ENCODE assay signal across 15 mouse cellular contexts in the genomic region with DNA sequence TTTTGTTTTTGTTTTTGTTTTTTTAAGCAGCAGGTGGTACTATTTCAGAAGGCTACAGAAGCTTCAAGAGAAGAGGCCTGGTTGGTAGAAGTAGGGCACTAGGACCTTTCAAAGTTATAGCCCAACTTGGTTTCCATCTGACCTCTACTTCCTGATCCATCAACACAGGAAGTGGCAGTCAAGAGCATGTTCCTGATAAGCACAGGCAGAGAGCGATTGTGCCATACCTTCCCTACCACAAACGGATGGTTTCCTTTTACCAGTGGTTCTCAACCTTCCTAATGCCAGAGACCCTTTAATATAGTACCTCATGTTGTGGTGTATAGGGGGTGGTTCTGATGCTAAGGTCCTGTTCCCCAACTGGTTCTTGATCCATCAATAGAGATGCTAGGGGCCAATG. TPM values are rescaled to one million over a fixed set of nuclear protein-coding genes. Genes with fewer than 3 reads are reported as not detected.
DNase-seq lines count a peak whose midpoint lies in the region; ATAC-seq lines count a peak whose summit lies in the region.
"Had no signal": no experiment of that assay in that cellular context is flagged by ENCODE, and none has a peak within 500 bp of the region (broad histone marks: within the 10 kb centered on the region; RNA-seq: fewer than 3 reads in every experiment).

No protein-coding gene starts in this region.

- no peak overlapping the region for H3K9ac ChIP-seq in heart, embryonic 14.5 days (ENCODE audit: low read length)
- no peak overlapping the region for H3K9ac ChIP-seq in liver, embryonic 12.5 days
- H3K9ac ChIP-seq: embryonic facial prominence, embryonic 12.5 days; forebrain, embryonic 15.5 days; hindbrain, embryonic 12.5 days; lung, embryonic 15.5 days; neural tube, embryonic 12.5 days had no signal

- DNase-seq in heart, adult 8-10 months (ENCODE audit: low spot score) = no peak
- DNase-seq in MEL-GATA-1-ER (ENCODE audit: extremely low read depth, low read depth) = peak; percentile 91
- DNase-seq in ovary, postnatal 36 days (ENCODE audit: low spot score) = no peak
- DNase-seq in midbrain, embryonic 10.5 days (ENCODE audit: low spot score) = no peak
- no peak for DNase-seq in ovary, postnatal 10 days (ENCODE audit: low spot score)
- DNase-seq: cerebellum, adult 11 months; right cerebral cortex, postnatal 25 days had no signal

- peak overlapping the region; percentile 2 to 34; a peak in 1 of 4 replicates for H3K27ac ChIP-seq in heart, embryonic 14.5 days (replicated peaks in 1 of 2; ENCODE audit: control insufficient read depth in 1 of 2, insufficient read depth in 1 of 2, low read depth in 2 of 2, low read length in 2 of 2)
- H3K27ac ChIP-seq in liver, embryonic 12.5 days = peak overlapping the region; percentile 69
- H3K27ac ChIP-seq in midbrain, embryonic 10.5 days (replicated peaks) = no peak overlapping the region
- H3K27ac ChIP-seq: embryonic facial prominence, embryonic 12.5 days; forebrain, embryonic 15.5 days; hindbrain, embryonic 12.5 days; lung, embryonic 15.5 days; neural tube, embryonic 12.5 days had no signal

- peaks cover 3 to 24% of the 10 kb centered on the region in 2 experiments; a peak in 3 of 4 replicates for H3K4me1 ChIP-seq in heart, embryonic 14.5 days (ENCODE audit: control insufficient read depth in 2 of 2, insufficient read depth in 2 of 2, low read length in 2 of 2)
- peaks cover 92% of the 10 kb centered on the region for H3K4me1 ChIP-seq in liver, embryonic 12.5 days
- H3K4me1 ChIP-seq in midbrain, embryonic 10.5 days = no peaks in the 10 kb centered on the region
- H3K4me1 ChIP-seq: embryonic facial prominence, embryonic 12.5 days; forebrain, embryonic 15.5 days; hindbrain, embryonic 12.5 days; lung, embryonic 15.5 days; neural tube, embryonic 12.5 days had no signal

- H3K4me3 ChIP-seq in heart, embryonic 14.5 days (ENCODE audit: control insufficient read depth in 1 of 2, insufficient read depth in 1 of 2, low read depth in 1 of 2, low read length in 2 of 2) = no peak overlapping the region
- H3K4me3 ChIP-seq in liver, embryonic 12.5 days = no peak overlapping the region
- no peak overlapping the region for H3K4me3 ChIP-seq in midbrain, embryonic 10.5 days
- H3K4me3 ChIP-seq: embryonic facial prominence, embryonic 12.5 days; forebrain, embryonic 15.5 days; hindbrain, embryonic 12.5 days; lung, embryonic 15.5 days; neural tube, embryonic 12.5 days had no signal

- no peaks in the 10 kb centered on the region for H3K36me3 ChIP-seq in heart, embryonic 14.5 days (ENCODE audit: control insufficient read depth, insufficient read depth, low read length)
- H3K36me3 ChIP-seq in liver, embryonic 12.5 days = peaks cover 6% of the 10 kb centered on the region; the same call in 1 of the 2 replicates
- peaks cover 11% of the 10 kb centered on the region; the same call in 1 of the 2 replicates for H3K36me3 ChIP-seq in midbrain, embryonic 10.5 days
- H3K36me3 ChIP-seq: embryonic facial prominence, embryonic 12.5 days; forebrain, embryonic 15.5 days; lung, embryonic 15.5 days; neural tube, embryonic 12.5 days had no signal

- H3K4me2 ChIP-seq in heart, embryonic 14.5 days (ENCODE audit: low read length) = no peak overlapping the region
- H3K4me2 ChIP-seq in liver, embryonic 12.5 days = peak overlapping the region; percentile 47
- H3K4me2 ChIP-seq: embryonic facial prominence, embryonic 12.5 days; forebrain, embryonic 15.5 days; hindbrain, embryonic 12.5 days; lung, embryonic 15.5 days; neural tube, embryonic 12.5 days had no signal

- WGBS in heart, embryonic 14.5 days = 0% methylated on average over 2 of the region's 2 CpGs
- WGBS in liver, embryonic 12.5 days (ENCODE audit: insufficient replicate concordance) = 6% methylated on average over 2 of the region's 2 CpGs
- WGBS in midbrain, embryonic 10.5 days = 83% methylated on average over 2 of the region's 2 CpGs

- H3K9me3 ChIP-seq in heart, embryonic 14.5 days (ENCODE audit: control insufficient read depth, low read length) = no peaks in the 10 kb centered on the region
- H3K9me3 ChIP-seq in liver, embryonic 12.5 days (replicated peaks) = no peaks in the 10 kb centered on the region
- H3K9me3 ChIP-seq in midbrain, embryonic 10.5 days (replicated peaks) = no peaks in the 10 kb centered on the region
- H3K9me3 ChIP-seq: embryonic facial prominence, embryonic 12.5 days; forebrain, embryonic 15.5 days; hindbrain, embryonic 12.5 days; lung, embryonic 15.5 days; neural tube, embryonic 12.5 days had no signal

- ATAC-seq in heart, embryonic 14.5 days (ENCODE audit: insufficient number of reproducible peaks, insufficient read depth, low FRiP score, low read depth) = no peak
- ATAC-seq in liver, embryonic 12.5 days = peak; percentile 68
- peak; percentile 95 for ATAC-seq in monocyte, adult 5-6 weeks (replicated peaks; ENCODE audit: insufficient number of reproducible peaks, low FRiP score, low TSS enrichment, poor library complexity, severe bottlenecking)
- ATAC-seq: forebrain, embryonic 15.5 days had no signal

- H3K27me3 ChIP-seq in heart, embryonic 14.5 days (ENCODE audit: control insufficient read depth, insufficient read depth, low read length) = no peaks in the 10 kb centered on the region
- no peaks in the 10 kb centered on the region for H3K27me3 ChIP-seq in liver, embryonic 12.5 days (replicated peaks)
- no peaks in the 10 kb centered on the region for H3K27me3 ChIP-seq in midbrain, embryonic 10.5 days (ENCODE audit: low read depth, poor library complexity, severe bottlenecking)
- H3K27me3 ChIP-seq: embryonic facial prominence, embryonic 12.5 days; forebrain, embryonic 15.5 days; hindbrain, embryonic 12.5 days; lung, embryonic 15.5 days; neural tube, embryonic 12.5 days had no signal

RNA-seq across cellular contexts. Expression of gene Adipor2, which starts 39.9 kb away (rescaled TPM):
- polyA plus RNA-seq in heart, embryonic 14.5 days (2014; fragmentation: Nextera tagmentation; extraction: Ambion mirVana) = 21.8 and 27.1 TPM in 2 replicates
- total RNA-seq in heart, adult 8-10 months (2022) = 10 to 100 TPM; 53.7 to 69.1 (median 61.2) TPM
- 30.2 TPM in 2 replicates for polyA plus RNA-seq in liver, embryonic 12.5 days (2016; fragmentation: Nextera tagmentation; extraction: Ambion mirVana)
- 117 to 140 TPM (median 127 TPM) in 3 replicates for total RNA-seq in monocyte, adult 5-6 weeks (2017)
- polyA plus RNA-seq in midbrain, embryonic 10.5 days (2016; fragmentation: Nextera tagmentation; extraction: Ambion mirVana) = 36.9 and 37.1 TPM in 2 replicates

RNA-seq across cellular contexts. Expression of gene Lrtm2, which starts 47.0 kb away (rescaled TPM):
- polyA plus RNA-seq in heart, embryonic 14.5 days (2014; fragmentation: Nextera tagmentation; extraction: Ambion mirVana) = 0.05 TPM in 1 of 2 replicates, not detected in the other
- total RNA-seq in heart, adult 8-10 months (2022) = under 1 TPM; 0.14 to 1.00 (median 0.23) TPM
- not detected in 2 replicates for polyA plus RNA-seq in liver, embryonic 12.5 days (2016; fragmentation: Nextera tagmentation; extraction: Ambion mirVana)
- total RNA-seq in monocyte, adult 5-6 weeks (2017) = 0.11 to 1.6 TPM (median 0.48 TPM) in 3 replicates
- polyA plus RNA-seq in midbrain, embryonic 10.5 days (2016; fragmentation: Nextera tagmentation; extraction: Ambion mirVana) = 0.25 and 0.26 TPM in 2 replicates
